Mouse (Mus musculus): ENCODE data around the gene Lrpprc. TPM values are rescaled to one million over a fixed set of nuclear protein-coding genes. Genes with fewer than 3 reads are reported as not detected.

Gene Lrpprc
- total and polyA plus RNA-seq, 3 experiments: 54.4 to 73.8 (median 65.9) TPM

DNA sequence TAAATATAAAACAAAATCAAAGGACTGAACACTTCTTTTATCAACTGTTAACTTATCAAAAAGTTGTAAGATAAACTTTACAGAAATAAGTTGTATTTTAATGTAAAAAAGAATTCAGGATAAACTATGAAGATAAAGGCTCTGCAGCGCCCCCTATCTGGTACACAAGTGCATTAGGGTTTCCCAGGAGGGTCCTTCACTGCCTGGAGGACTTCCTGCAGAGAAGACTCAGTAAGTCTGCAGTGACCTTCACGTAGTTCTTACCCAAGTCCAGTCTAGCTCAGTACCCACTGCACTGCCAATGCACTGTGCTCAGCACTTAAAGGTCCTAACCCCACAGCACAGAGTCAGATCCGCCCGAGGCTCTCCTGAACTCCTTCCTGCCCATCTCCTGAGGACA lies 83.2 kb downstream of the Lrpprc start:
- Histone ChIP-seq H3K27ac (ENCODE audit: insufficient read depth, low read depth) (no peak overlapping the region), H3K4me3 (replicated peaks in 1 of 3; ENCODE audit: low read depth in 2 of 3, low read length in 2 of 3, poor library complexity in 1 of 3) (no peak overlapping the region), H3K9ac (ENCODE audit: insufficient read depth, low read depth) (no peak overlapping the region), H3K9me3 (replicated peaks; ENCODE audit: low read length) (no peaks in the 10 kb centered on the region), H3K4me1 (ENCODE audit: control insufficient read depth in 1 of 2, insufficient read depth in 2 of 2) (peaks cover 0 to 8% of the 10 kb centered on the region in 2 experiments; a peak in 1 of 4 replicates), H3K27me3 (replicated peaks) (no peaks in the 10 kb centered on the region), H3K4me2 (ENCODE audit: insufficient read depth, low read depth, poor library complexity, severe bottlenecking) (no peak overlapping the region), H3K36me3 (replicated peaks in 1 of 2; ENCODE audit: control insufficient read depth in 1 of 2, insufficient read depth in 1 of 2, low read length in 1 of 2) (peaks cover 49 to 83% of the 10 kb centered on the region in 2 experiments), H3K79me2 (replicated peaks; ENCODE audit: control insufficient read depth, extremely low read depth, insufficient read depth, poor library complexity, severe bottlenecking) (no peaks in the 10 kb centered on the region)
- in situ Hi-C loops (cut with MboI; ENCODE audit: low pct_ligation_motif_present, low pct_unique_long_range_greater_than_20kb, low sequenced_read_pairs): no loop called here
- peak; percentile 24 for DNase-seq (ENCODE audit: extremely low read depth)
- dilution Hi-C loops (cut with MboI; ENCODE audit: extremely low pct_ligation_motif_present, extremely low pct_unique_long_range_greater_than_20kb, low sequenced_read_pairs): no loop called here
- TF ChIP-seq CTCF (conservative IDR thresholded peaks at IDR 0.05 in 1 of 2, IDR thresholded peaks at IDR 0.05 in 1 of 2; ENCODE audit: low read depth in 2 of 2, low read length in 2 of 2): peak; percentile 31 to 57; a peak in 3 of 4 replicates
- TF ChIP-seq IRF4 (IDR thresholded peaks at IDR 0.05; ENCODE audit: low read depth, low read length): no peak
- peak; percentile 12 for TF ChIP-seq RAD21 (IDR thresholded peaks at IDR 0.05; ENCODE audit: low read depth, low read length)
- no peak for TF ChIP-seq TCF12 (IDR thresholded peaks at IDR 0.05; ENCODE audit: low read depth, low read length)

DNA sequence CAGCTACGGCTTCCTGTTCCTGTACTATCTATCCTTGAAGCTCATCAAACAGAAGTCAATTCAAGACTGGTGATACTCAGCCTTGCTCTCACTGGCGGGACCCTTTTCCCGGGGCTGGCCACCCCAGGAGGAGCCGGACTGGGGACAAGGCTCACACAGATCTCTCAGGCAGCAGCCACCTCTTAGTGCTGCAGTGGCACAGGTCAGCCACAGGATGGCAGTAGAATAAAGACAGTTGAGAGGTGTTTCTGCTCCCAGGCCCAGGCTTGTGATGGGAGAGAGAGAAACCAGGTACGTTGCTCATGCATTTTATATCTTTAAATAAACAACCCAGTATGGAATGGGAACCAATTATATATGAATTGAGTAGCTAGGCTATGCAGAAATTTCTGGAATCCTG lies 91.9 kb downstream of the Lrpprc start:
- Histone ChIP-seq H3K27ac (ENCODE audit: insufficient read depth, low read depth) (no peak overlapping the region), H3K27me3 (replicated peaks) (peaks cover 10% of the 10 kb centered on the region), H3K4me3 (replicated peaks in 1 of 3; ENCODE audit: low read depth in 2 of 3, low read length in 2 of 3, poor library complexity in 1 of 3) (no peak overlapping the region), H3K9ac (ENCODE audit: insufficient read depth, low read depth) (no peak overlapping the region), H3K4me1 (ENCODE audit: control insufficient read depth in 1 of 2, insufficient read depth in 2 of 2) (peaks cover 5 to 12% of the 10 kb centered on the region in 2 experiments; a peak in 3 of 4 replicates), H3K36me3 (replicated peaks in 1 of 2; ENCODE audit: control insufficient read depth in 1 of 2, insufficient read depth in 1 of 2, low read length in 1 of 2) (peaks cover 1 to 17% of the 10 kb centered on the region in 2 experiments), H3K79me2 (replicated peaks; ENCODE audit: control insufficient read depth, extremely low read depth, insufficient read depth, poor library complexity, severe bottlenecking) (no peaks in the 10 kb centered on the region), H3K4me2 (ENCODE audit: insufficient read depth, low read depth, poor library complexity, severe bottlenecking) (no peak overlapping the region), H3K9me3 (replicated peaks; ENCODE audit: low read length) (no peaks in the 10 kb centered on the region)
- peak; percentile 57 for DNase-seq (ENCODE audit: extremely low read depth)
- in situ Hi-C loops (cut with MboI; ENCODE audit: low pct_ligation_motif_present, low pct_unique_long_range_greater_than_20kb, low sequenced_read_pairs) (no loop called here), dilution Hi-C loops (cut with MboI; ENCODE audit: extremely low pct_ligation_motif_present, extremely low pct_unique_long_range_greater_than_20kb, low sequenced_read_pairs) (no loop called here)
- TF ChIP-seq NELFE (IDR thresholded peaks at IDR 0.05; ENCODE audit: low read depth, low read length) (no peak), MAZ (IDR thresholded peaks at IDR 0.05; ENCODE audit: low read depth, low read length) (no peak), GABPA (IDR thresholded peaks at IDR 0.05; ENCODE audit: insufficient replicate concordance, low read depth, low read length) (no peak), IRF4 (IDR thresholded peaks at IDR 0.05; ENCODE audit: low read depth, low read length) (no peak), CTCF (conservative IDR thresholded peaks at IDR 0.05 in 1 of 2, IDR thresholded peaks at IDR 0.05 in 1 of 2; ENCODE audit: low read depth in 2 of 2, low read length in 2 of 2) (peak; percentile 74 to 86), MAX (IDR thresholded peaks at IDR 0.05; ENCODE audit: low read length) (no peak), SMC3 (IDR thresholded peaks at IDR 0.05; ENCODE audit: low read depth, low read length) (peak; percentile 83), POLR2A (IDR thresholded peaks at IDR 0.05; ENCODE audit: low read depth, low read length) (no peak), NRF1 (IDR thresholded peaks at IDR 0.05; ENCODE audit: low read depth, low read length) (no peak), JUND (conservative IDR thresholded peaks at IDR 0.05; ENCODE audit: low read depth, low read length) (no peak), ELF1 (IDR thresholded peaks at IDR 0.05; ENCODE audit: low read depth, low read length) (no peak), MXI1 (IDR thresholded peaks at IDR 0.05; ENCODE audit: low read depth, low read length) (no peak), SIN3A (IDR thresholded peaks at IDR 0.05; ENCODE audit: low read length) (no peak), RAD21 (IDR thresholded peaks at IDR 0.05; ENCODE audit: low read depth, low read length) (peak; percentile 91), JUN (IDR thresholded peaks at IDR 0.05; ENCODE audit: insufficient read depth, low read depth, low read length) (no peak), POLR2AphosphoS2 (IDR thresholded peaks at IDR 0.05; ENCODE audit: low read depth, low read length) (no peak), USF2 (conservative IDR thresholded peaks at IDR 0.05; ENCODE audit: low read depth, low read length) (no peak), EP300 (IDR thresholded peaks at IDR 0.05; ENCODE audit: low read length) (no peak), USF1 (IDR thresholded peaks at IDR 0.05; ENCODE audit: low read depth, low read length) (no peak), ETS1 (conservative IDR thresholded peaks at IDR 0.05; ENCODE audit: low read depth, low read length) (no peak), ZKSCAN1 (IDR thresholded peaks at IDR 0.05; ENCODE audit: borderline replicate concordance, low read depth, low read length) (no peak), ZC3H11A (IDR thresholded peaks at IDR 0.05; ENCODE audit: low read depth, low read length) (no peak; the same call in 1 of the 2 replicates), HCFC1 (IDR thresholded peaks at IDR 0.05; ENCODE audit: low read depth, low read length) (no peak)

All from CH12.LX (cell line).